In the genomic region with DNA sequence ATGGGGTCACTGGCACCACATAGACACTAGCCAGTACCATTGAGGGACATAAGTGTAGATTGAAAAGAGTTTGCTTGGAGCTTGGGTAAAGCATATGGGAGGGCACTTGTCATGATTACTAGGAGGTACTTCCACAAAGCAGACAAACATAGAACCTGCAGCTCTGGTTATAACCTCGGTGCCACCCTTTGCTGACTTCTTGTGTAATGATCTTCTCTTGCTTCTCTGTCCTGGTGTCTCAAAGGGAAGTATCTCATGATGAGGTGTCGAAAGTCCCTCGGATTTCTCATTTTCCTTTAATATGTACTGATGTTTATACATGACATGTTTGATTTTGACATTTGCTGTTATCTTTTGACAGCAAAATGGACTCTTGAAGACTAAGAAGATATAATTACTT, we compare ENCODE assay signal across 24 mouse cellular contexts.
"Had no signal": no experiment of that assay in that cellular context is flagged by ENCODE, and none has a peak within 500 bp of the region (broad histone marks: within the 10 kb centered on the region; RNA-seq: fewer than 3 reads in every experiment).

No protein-coding gene starts in this region.

- H3K4me1 ChIP-seq: heart, embryonic 13.5 days; heart, embryonic 15.5 days; hindbrain, embryonic 13.5 days; hindbrain, embryonic 15.5 days; limb, embryonic 10.5 days; limb, embryonic 12.5 days had no signal

- H3K4me3 ChIP-seq: gastrocnemius, adult 2 months; heart, adult 2 months; heart, embryonic 13.5 days; heart, embryonic 15.5 days; hindbrain, embryonic 13.5 days; hindbrain, embryonic 15.5 days; layer of hippocampus, adult 2 months; left cerebral cortex, adult 2 months; limb, embryonic 10.5 days; limb, embryonic 12.5 days had no signal

- H3K4me2 ChIP-seq: heart, embryonic 11.5 days; heart, embryonic 13.5 days; heart, embryonic 15.5 days; hindbrain, embryonic 13.5 days; hindbrain, embryonic 15.5 days; limb, embryonic 12.5 days had no signal

- H3K27me3 ChIP-seq: heart, embryonic 13.5 days; heart, embryonic 15.5 days; hindbrain, embryonic 13.5 days; hindbrain, embryonic 15.5 days; limb, embryonic 12.5 days had no signal

- H3K9ac ChIP-seq: heart, embryonic 13.5 days; heart, embryonic 15.5 days; hindbrain, embryonic 13.5 days; hindbrain, embryonic 15.5 days; limb, embryonic 12.5 days had no signal

- H3K9me3 ChIP-seq: heart, embryonic 13.5 days; heart, embryonic 15.5 days; hindbrain, embryonic 13.5 days; hindbrain, embryonic 15.5 days; limb, embryonic 10.5 days; limb, embryonic 12.5 days had no signal

- ATAC-seq: hindbrain, postnatal 0 days; intestine, embryonic 16.5 days had no signal

- H3K27ac ChIP-seq: gastrocnemius, adult 2 months; heart, adult 2 months; heart, embryonic 13.5 days; heart, embryonic 15.5 days; hindbrain, embryonic 13.5 days; hindbrain, embryonic 15.5 days; hindbrain, postnatal 0 days; layer of hippocampus, adult 2 months; left cerebral cortex, adult 2 months; limb, embryonic 10.5 days; limb, embryonic 12.5 days had no signal

- DNase-seq: gastrocnemius, adult 2 months; gastrocnemius, postnatal 10 days; gastrocnemius, postnatal 25 days; heart, adult 11 months; heart, adult 2 months; heart, postnatal 14 days; heart, postnatal 36 days; kidney, adult 11 months; kidney, adult 2 months; kidney, postnatal 10 days; kidney, postnatal 25 days; kidney, postnatal 4 days; liver had no signal

- H3K36me3 ChIP-seq: heart, embryonic 13.5 days; heart, embryonic 15.5 days; hindbrain, embryonic 13.5 days; hindbrain, embryonic 15.5 days; limb, embryonic 10.5 days; limb, embryonic 12.5 days had no signal
